Mouse (Mus musculus): ENCODE measurements around the gene Acbd6.

Gene Acbd6

GRCm38 (mm10) chr1:155558012-155558842 lies at the start of gene Acbd6:
Acbd6 (plus strand) TSS chr1:155558120.
- peak; percentile 75 for DNase-seq (ENCODE audit: low spot score)

GRCm38 (mm10) chr1:155510263-155510662 lies 47.7 kb upstream of the Acbd6 start:
- DNase-seq (ENCODE audit: low spot score) = no peak

GRCm38 (mm10) chr1:155515866-155516265 lies 42.1 kb upstream of the Acbd6 start:
- DNase-seq (ENCODE audit: low spot score) = no peak

GRCm38 (mm10) chr1:155516594-155516993 lies 41.3 kb upstream of the Acbd6 start:
- DNase-seq (ENCODE audit: low spot score) = peak; percentile 53

- no peak for DNase-seq (ENCODE audit: low spot score)
Measured at GRCm38 (mm10) chr1:155517060-155517459, 40.9 kb upstream of the Acbd6 start.

- DNase-seq (ENCODE audit: low spot score) = no peak
Measured at GRCm38 (mm10) chr1:155520285-155520684, 37.6 kb upstream of the Acbd6 start.

GRCm38 (mm10) chr1:155522493-155522892 lies 35.4 kb upstream of the Acbd6 start:
- DNase-seq (ENCODE audit: low spot score) = no peak

GRCm38 (mm10) chr1:155526176-155526575 lies 31.7 kb upstream of the Acbd6 start:
- DNase-seq (ENCODE audit: low spot score) = no peak

- no peak for DNase-seq (ENCODE audit: low spot score)
Measured at GRCm38 (mm10) chr1:155527027-155527786, 30.7 kb upstream of the Acbd6 start.

- DNase-seq (ENCODE audit: low spot score) = no peak
Measured at GRCm38 (mm10) chr1:155527787-155528158, 30.1 kb upstream of the Acbd6 start.

GRCm38 (mm10) chr1:155528405-155529119 lies 29.4 kb upstream of the Acbd6 start:
- peak; percentile 5 for DNase-seq (ENCODE audit: low spot score)

GRCm38 (mm10) chr1:155529120-155529963 lies 28.6 kb upstream of the Acbd6 start:
- DNase-seq (ENCODE audit: low spot score) = no peak

- DNase-seq (ENCODE audit: low spot score) = no peak
Measured at GRCm38 (mm10) chr1:155530561-155531457, 27.1 kb upstream of the Acbd6 start.

- DNase-seq (ENCODE audit: low spot score) = no peak
Measured at GRCm38 (mm10) chr1:155532396-155532795, 25.5 kb upstream of the Acbd6 start.

GRCm38 (mm10) chr1:155532833-155533688 lies 24.9 kb upstream of the Acbd6 start:
- peak; percentile 38 for DNase-seq (ENCODE audit: low spot score)

GRCm38 (mm10) chr1:155533689-155533965 lies 24.3 kb upstream of the Acbd6 start:
- no peak for DNase-seq (ENCODE audit: low spot score)

- peak; percentile 70 for DNase-seq (ENCODE audit: low spot score)
Measured at GRCm38 (mm10) chr1:155537005-155537642, 20.8 kb upstream of the Acbd6 start.

- no peak for DNase-seq (ENCODE audit: low spot score)
Measured at GRCm38 (mm10) chr1:155538006-155538405, 19.9 kb upstream of the Acbd6 start.

GRCm38 (mm10) chr1:155557642-155558011 lies 293 bp upstream of the Acbd6 start:
- DNase-seq (ENCODE audit: low spot score) = no peak
